30 mouse cellular contexts compared by ENCODE assay signal in the genomic region with DNA sequence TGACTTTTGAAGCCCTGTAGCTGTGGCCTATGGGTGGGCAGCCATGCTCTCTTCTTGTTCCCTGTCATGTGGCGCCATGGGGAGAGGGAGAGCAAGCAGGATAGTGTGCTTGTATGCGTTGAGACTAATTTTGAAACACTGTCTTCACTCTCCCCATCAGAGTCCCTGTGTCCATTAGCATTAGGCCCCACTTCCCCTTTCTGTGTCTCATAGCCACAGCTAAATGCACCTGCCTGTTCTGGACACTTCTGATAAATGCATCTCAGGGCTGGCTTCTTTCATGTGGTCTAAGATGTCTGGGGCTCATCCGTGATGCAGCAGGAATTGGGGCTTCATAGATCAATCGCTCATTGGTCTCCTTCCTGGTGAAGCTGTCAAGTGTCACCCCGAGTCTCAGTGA.
DNase-seq lines count a peak whose midpoint lies in the region; ATAC-seq lines count a peak whose summit lies in the region.
"Had no signal": no experiment of that assay in that cellular context is flagged by ENCODE, and none has a peak within 500 bp of the region (broad histone marks: within the 10 kb centered on the region; RNA-seq: fewer than 3 reads in every experiment).

No protein-coding gene starts in this region.

- peak overlapping the region; percentile 74; the same call in 1 of the 2 replicates for H3K27ac ChIP-seq in forebrain, embryonic 10.5 days
- H3K27ac ChIP-seq in forebrain, embryonic 15.5 days (replicated peaks) = no peak overlapping the region
- H3K27ac ChIP-seq in midbrain, embryonic 13.5 days = peak overlapping the region; percentile 75; the same call in 1 of the 2 replicates
- no peak overlapping the region for H3K27ac ChIP-seq in midbrain, embryonic 16.5 days (ENCODE audit: low read length)
- H3K27ac ChIP-seq in hindbrain, embryonic 13.5 days = 0 out of 2 replicates have a peak overlapping the region, but pooled peaks have one; percentile 74
- H3K27ac ChIP-seq: embryonic facial prominence, embryonic 15.5 days; heart, embryonic 10.5 days; heart, embryonic 15.5 days; layer of hippocampus, adult 2 months; liver, embryonic 12.5 days; stomach, postnatal 0 days had no signal

- 84% methylated on average over 5 of the region's 5 CpGs for WGBS in forebrain, embryonic 10.5 days
- 85% methylated on average over 5 of the region's 5 CpGs for WGBS in forebrain, embryonic 15.5 days
- 82% methylated on average over 5 of the region's 5 CpGs for WGBS in midbrain, embryonic 13.5 days
- 67% methylated on average over 5 of the region's 5 CpGs for WGBS in midbrain, embryonic 16.5 days
- 67% methylated on average over 5 of the region's 5 CpGs for WGBS in hindbrain, embryonic 13.5 days

- no peak for ATAC-seq in forebrain, embryonic 15.5 days (replicated peaks)
- no peak for ATAC-seq in midbrain, embryonic 13.5 days
- no peak for ATAC-seq in midbrain, embryonic 16.5 days
- no peak for ATAC-seq in hindbrain, embryonic 13.5 days (ENCODE audit: low FRiP score)
- ATAC-seq: intestine, postnatal 0 days; liver, embryonic 12.5 days; liver, postnatal 0 days had no signal

- H3K4me3 ChIP-seq in forebrain, embryonic 10.5 days = no peak overlapping the region
- no peak overlapping the region for H3K4me3 ChIP-seq in forebrain, embryonic 15.5 days
- no peak overlapping the region for H3K4me3 ChIP-seq in midbrain, embryonic 13.5 days (replicated peaks)
- H3K4me3 ChIP-seq in midbrain, embryonic 16.5 days (ENCODE audit: low read depth, low read length) = no peak overlapping the region
- H3K4me3 ChIP-seq in hindbrain, embryonic 13.5 days = no peak overlapping the region
- H3K4me3 ChIP-seq: embryonic facial prominence, embryonic 15.5 days; forebrain, embryonic 13.5 days; heart, embryonic 10.5 days; heart, embryonic 15.5 days; layer of hippocampus, adult 2 months; liver, embryonic 12.5 days; megakaryocyte, embryonic 14.5 days had no signal

- H3K9me3 ChIP-seq in forebrain, embryonic 10.5 days = no peaks in the 10 kb centered on the region
- H3K9me3 ChIP-seq in forebrain, embryonic 15.5 days = no peaks in the 10 kb centered on the region
- no peaks in the 10 kb centered on the region; the same call in 1 of the 2 replicates for H3K9me3 ChIP-seq in midbrain, embryonic 13.5 days
- no peaks in the 10 kb centered on the region for H3K9me3 ChIP-seq in midbrain, embryonic 16.5 days (replicated peaks; ENCODE audit: control insufficient read depth, low read length, poor library complexity, severe bottlenecking)
- 0 out of 2 replicates have a peak, but pooled peaks cover 4% of the 10 kb centered on the region for H3K9me3 ChIP-seq in hindbrain, embryonic 13.5 days
- H3K9me3 ChIP-seq: embryonic facial prominence, embryonic 15.5 days; forebrain, embryonic 13.5 days; heart, embryonic 10.5 days; heart, embryonic 15.5 days; liver, embryonic 12.5 days had no signal

- DNase-seq in forebrain, embryonic 10.5 days (ENCODE audit: extremely low spot score, low spot score) = no peak
- peak; percentile 9 for DNase-seq in c-Kit-positive CD71-negative TER-119-negative erythroid progenitor cells, embryonic 14.5 days (ENCODE audit: low read depth)
- DNase-seq in adrenal gland, adult 18-20 months (ENCODE audit: low spot score in 2 of 2) = no peak
- no peak for DNase-seq in left cerebral cortex, adult 18-20 months (ENCODE audit: low spot score in 2 of 2)
- DNase-seq: adrenal gland, postnatal 25 days; cerebellum, adult 18-20 months; cerebellum, postnatal 10 days; gastrocnemius, postnatal 14 days; heart, adult 11 months; kidney, postnatal 25 days; left cerebral cortex, postnatal 4 days; liver, postnatal 0 days; lung, postnatal 36 days; retina, postnatal 1 day; right cerebral cortex, postnatal 14 days; thymus, adult 18-20 months; thymus, postnatal 4 days had no signal

- no peak overlapping the region for H3K4me2 ChIP-seq in forebrain, embryonic 15.5 days (replicated peaks)
- H3K4me2 ChIP-seq in midbrain, embryonic 13.5 days (replicated peaks) = no peak overlapping the region
- H3K4me2 ChIP-seq in midbrain, embryonic 16.5 days (ENCODE audit: low read length) = no peak overlapping the region
- H3K4me2 ChIP-seq in hindbrain, embryonic 13.5 days = no peak overlapping the region
- H3K4me2 ChIP-seq: embryonic facial prominence, embryonic 15.5 days; forebrain, embryonic 13.5 days; heart, embryonic 15.5 days; liver, embryonic 12.5 days had no signal

- no peaks in the 10 kb centered on the region for H3K27me3 ChIP-seq in forebrain, embryonic 10.5 days (ENCODE audit: poor library complexity, severe bottlenecking)
- no peaks in the 10 kb centered on the region for H3K27me3 ChIP-seq in forebrain, embryonic 15.5 days
- H3K27me3 ChIP-seq in midbrain, embryonic 13.5 days = no peaks in the 10 kb centered on the region
- H3K27me3 ChIP-seq in midbrain, embryonic 16.5 days (ENCODE audit: control insufficient read depth, insufficient read depth, low read depth, low read length) = no peaks in the 10 kb centered on the region
- no peaks in the 10 kb centered on the region for H3K27me3 ChIP-seq in hindbrain, embryonic 13.5 days
- H3K27me3 ChIP-seq: embryonic facial prominence, embryonic 15.5 days; forebrain, embryonic 13.5 days; heart, embryonic 15.5 days; liver, embryonic 12.5 days had no signal

- H3K9ac ChIP-seq in forebrain, embryonic 15.5 days (replicated peaks) = no peak overlapping the region
- no peak overlapping the region for H3K9ac ChIP-seq in midbrain, embryonic 13.5 days (replicated peaks)
- no peak overlapping the region for H3K9ac ChIP-seq in midbrain, embryonic 16.5 days (ENCODE audit: low read depth, low read length)
- no peak overlapping the region for H3K9ac ChIP-seq in hindbrain, embryonic 13.5 days
- H3K9ac ChIP-seq: embryonic facial prominence, embryonic 15.5 days; forebrain, embryonic 13.5 days; heart, embryonic 15.5 days; liver, embryonic 12.5 days; liver, postnatal 0 days had no signal

- no peaks in the 10 kb centered on the region for H3K36me3 ChIP-seq in forebrain, embryonic 10.5 days (replicated peaks)
- no peaks in the 10 kb centered on the region for H3K36me3 ChIP-seq in forebrain, embryonic 15.5 days
- H3K36me3 ChIP-seq in midbrain, embryonic 13.5 days = no peaks in the 10 kb centered on the region
- H3K36me3 ChIP-seq in midbrain, embryonic 16.5 days (ENCODE audit: control insufficient read depth, insufficient read depth, low read length) = no peaks in the 10 kb centered on the region
- no peaks in the 10 kb centered on the region for H3K36me3 ChIP-seq in hindbrain, embryonic 13.5 days
- H3K36me3 ChIP-seq: embryonic facial prominence, embryonic 15.5 days; heart, embryonic 10.5 days; heart, embryonic 15.5 days; liver, embryonic 12.5 days had no signal

- peaks cover 15% of the 10 kb centered on the region for H3K4me1 ChIP-seq in forebrain, embryonic 10.5 days
- H3K4me1 ChIP-seq in forebrain, embryonic 15.5 days = peaks cover 8% of the 10 kb centered on the region
- H3K4me1 ChIP-seq in midbrain, embryonic 13.5 days (replicated peaks) = peaks cover 21% of the 10 kb centered on the region
- peaks cover 13% of the 10 kb centered on the region for H3K4me1 ChIP-seq in midbrain, embryonic 16.5 days (ENCODE audit: control insufficient read depth, insufficient read depth, low read length)
- H3K4me1 ChIP-seq in hindbrain, embryonic 13.5 days (replicated peaks) = peaks cover 19% of the 10 kb centered on the region
- H3K4me1 ChIP-seq: embryonic facial prominence, embryonic 15.5 days; heart, embryonic 10.5 days; heart, embryonic 15.5 days; liver, embryonic 12.5 days; megakaryocyte, embryonic 14.5 days had no signal

Comparison
In these comparisons a context has a peak if more than half of its experiments do, and no peak if none do; other contexts are left out.
1. H3K27ac ChIP-seq: peak in forebrain, embryonic 10.5 days (single experiment), midbrain, embryonic 13.5 days (single experiment) and hindbrain, embryonic 13.5 days (single experiment); none in forebrain, embryonic 15.5 days (single experiment) and midbrain, embryonic 16.5 days (single experiment).